Mouse (Mus musculus) forebrain, embryonic 11.5 days (tissue): ENCODE measurements at regions not wholly inside any gene's neighbourhood (a gene's known extent, or its start where the extent isn't known, plus 50 kb on each side); places are given as distances from the start of the nearest gene placed in this dataset.

Experiments
- ATAC-seq: fragments of 200-750 bp; cut with Nextera tagmentation; replicated peaks from 2 replicates; pipeline ENCODE4 v1.8.0; 2017; ENCODE audit warnings: moderate TSS enrichment; ENCODE audit not compliant: low FRiP score
- DNase-seq: peaks from one replicate; pipeline ENCODE4 v3.0.0-alpha.2; 2017; ENCODE audit warnings: low spot score
- H3K27ac ChIP-seq: fragments of 300-500 bp; sonication (generic); 2 replicates; pipeline ENCODE4 v1.5.1; 2014; ENCODE audit warnings: low read depth, low read length
- H3K27me3 ChIP-seq: fragments of 300-500 bp; sonication (generic); 2 replicates; pipeline ENCODE4 v1.6.1; 2014; ENCODE audit warnings: mild to moderate bottlenecking, low read length, mixed read lengths; ENCODE audit not compliant: control insufficient read depth, insufficient read depth
- H3K36me3 ChIP-seq: fragments of 300-500 bp; sonication (generic); 2 replicates; pipeline ENCODE4 v1.6.1; 2014; ENCODE audit warnings: mild to moderate bottlenecking, low read length, moderate library complexity, mixed read lengths; ENCODE audit not compliant: control insufficient read depth, insufficient read depth
- H3K4me1 ChIP-seq: fragments of 300-500 bp; sonication (generic); replicated peaks from 2 replicates; pipeline ENCODE4 v1.6.1; 2014; ENCODE audit warnings: low read length, mixed read lengths; ENCODE audit not compliant: control insufficient read depth, insufficient read depth
- H3K4me2 ChIP-seq: fragments of 300-500 bp; sonication (generic); 2 replicates; pipeline ENCODE4 v1.6.1; 2014; ENCODE audit warnings: low read depth, mild to moderate bottlenecking, low read length, moderate library complexity, mixed read lengths; ENCODE audit not compliant: severe bottlenecking
- H3K4me3 ChIP-seq: fragments of 300-500 bp; sonication (generic); 2 replicates; pipeline ENCODE4 v1.5.1; 2014; ENCODE audit warnings: low read depth, low read length
- H3K9ac ChIP-seq: fragments of 300-500 bp; sonication (generic); 2 replicates; pipeline ENCODE4 v1.6.1; 2014; ENCODE audit warnings: low read length
- H3K9me3 ChIP-seq: fragments of 300-500 bp; sonication (generic); 2 replicates; pipeline ENCODE4 v1.6.1; 2016; ENCODE audit warnings: low read length, mixed read lengths; ENCODE audit not compliant: control insufficient read depth
- WGBS: fragments of 180-500 bp; shearing (Covaris S2); extraction: QIAGEN DNeasy Blood & Tissue Kit; methylation state at CpG from one replicate; pipeline ENCODE4 v1.1.7; 2014; 5-methylcytosine and 5-hydroxymethylcytosine counted together

GRCm38 (mm10) chr5:47185868-47186267 lies 797.1 kb upstream of the Slit2 start:
- Histone ChIP-seq H3K4me1 (no peaks in the 10 kb centered on the region), H3K4me3 (no peak overlapping the region), H3K36me3 (no peaks in the 10 kb centered on the region), H3K9me3 (no peaks in the 10 kb centered on the region), H3K27me3 (no peaks in the 10 kb centered on the region), H3K27ac (no peak overlapping the region), H3K9ac (no peak overlapping the region), H3K4me2 (no peak overlapping the region)
- no peak for DNase-seq
- ATAC-seq: no peak

- Histone ChIP-seq H3K4me3 (no peak overlapping the region), H3K4me1 (no peaks in the 10 kb centered on the region), H3K4me2 (no peak overlapping the region), H3K27ac (no peak overlapping the region), H3K36me3 (no peaks in the 10 kb centered on the region), H3K9me3 (no peaks in the 10 kb centered on the region), H3K9ac (no peak overlapping the region), H3K27me3 (no peaks in the 10 kb centered on the region)
- DNase-seq: no peak
- no peak for ATAC-seq
- WGBS: 74% methylated on average over 3 of the region's 3 CpGs
These were observed 780.6 kb upstream of the Slit2 start for GRCm38 (mm10) chr5:47202164-47202914.

GRCm38 (mm10) chr5:47202915-47203296 lies 780.0 kb upstream of the Slit2 start:
- ATAC-seq: no peak
- WGBS: 84% methylated on average over 1 of the region's 1 CpGs

GRCm38 (mm10) chr5:47210542-47210941 lies 772.4 kb upstream of the Slit2 start:
- H3K9ac ChIP-seq: no peak overlapping the region
- no peaks in the 10 kb centered on the region for H3K9me3 ChIP-seq
- no peak for DNase-seq
- no peak overlapping the region for H3K27ac ChIP-seq
- H3K36me3 ChIP-seq: no peaks in the 10 kb centered on the region
- ATAC-seq: 0 out of 2 replicates have a peak, but pooled peaks have one; percentile 39
- 14% methylated on average over 1 of the region's 1 CpGs for WGBS
- no peak overlapping the region for H3K4me2 ChIP-seq
- H3K4me3 ChIP-seq: no peak overlapping the region
- H3K4me1 ChIP-seq: no peaks in the 10 kb centered on the region
- no peaks in the 10 kb centered on the region for H3K27me3 ChIP-seq

More at GRCm38 (mm10) chr5:47202915-47203296, 780.0 kb upstream of the Slit2 start:
- DNase-seq: no peak
- H3K4me3 ChIP-seq: no peak overlapping the region
- H3K9ac ChIP-seq: no peak overlapping the region
- H3K27ac ChIP-seq: no peak overlapping the region
- no peak overlapping the region for H3K4me2 ChIP-seq
- H3K9me3 ChIP-seq: no peaks in the 10 kb centered on the region
- H3K4me1 ChIP-seq: no peaks in the 10 kb centered on the region
- H3K27me3 ChIP-seq: no peaks in the 10 kb centered on the region
- H3K36me3 ChIP-seq: no peaks in the 10 kb centered on the region

GRCm38 (mm10) chr5:47215421-47215820 lies 767.5 kb upstream of the Slit2 start:
- H3K9ac ChIP-seq: no peak overlapping the region
- no peak for ATAC-seq
- DNase-seq: no peak

GRCm38 (mm10) chr5:47225247-47225646 lies 757.7 kb upstream of the Slit2 start:
- DNase-seq (no peak), ATAC-seq (0 out of 2 replicates have a peak, but pooled peaks have one; percentile 12)
- Histone ChIP-seq H3K4me3 (no peak overlapping the region), H3K36me3 (no peaks in the 10 kb centered on the region), H3K27me3 (no peaks in the 10 kb centered on the region), H3K9me3 (no peaks in the 10 kb centered on the region), H3K4me1 (no peaks in the 10 kb centered on the region), H3K4me2 (no peak overlapping the region), H3K9ac (no peak overlapping the region), H3K27ac (no peak overlapping the region)
- 83% methylated on average over 1 of the region's 1 CpGs for WGBS

More at GRCm38 (mm10) chr5:47215421-47215820, 767.5 kb upstream of the Slit2 start:
- H3K27me3 ChIP-seq: no peaks in the 10 kb centered on the region
- no peaks in the 10 kb centered on the region for H3K9me3 ChIP-seq
- H3K4me3 ChIP-seq: no peak overlapping the region
- no peaks in the 10 kb centered on the region for H3K36me3 ChIP-seq
- no peak overlapping the region for H3K27ac ChIP-seq
- H3K4me1 ChIP-seq: no peaks in the 10 kb centered on the region
- no peak overlapping the region for H3K4me2 ChIP-seq

GRCm38 (mm10) chr5:47236094-47236493 lies 746.8 kb upstream of the Slit2 start:
- 78% methylated on average over 1 of the region's 1 CpGs for WGBS
- no peak for ATAC-seq

GRCm38 (mm10) chr5:47240060-47240459 lies 742.9 kb upstream of the Slit2 start:
- no peaks in the 10 kb centered on the region for H3K27me3 ChIP-seq
- no peak for DNase-seq
- no peak overlapping the region for H3K27ac ChIP-seq
- no peaks in the 10 kb centered on the region for H3K9me3 ChIP-seq
- no peak overlapping the region for H3K4me3 ChIP-seq
- H3K4me2 ChIP-seq: no peak overlapping the region
- no peaks in the 10 kb centered on the region for H3K4me1 ChIP-seq
- ATAC-seq: no peak
- 83% methylated on average over 2 of the region's 2 CpGs for WGBS
- H3K9ac ChIP-seq: no peak overlapping the region
- no peaks in the 10 kb centered on the region for H3K36me3 ChIP-seq

More at GRCm38 (mm10) chr5:47236094-47236493, 746.8 kb upstream of the Slit2 start:
- no peaks in the 10 kb centered on the region for H3K9me3 ChIP-seq
- no peak overlapping the region for H3K27ac ChIP-seq
- no peaks in the 10 kb centered on the region for H3K36me3 ChIP-seq
- no peak overlapping the region for H3K9ac ChIP-seq
- H3K27me3 ChIP-seq: no peaks in the 10 kb centered on the region
- no peak for DNase-seq
- no peaks in the 10 kb centered on the region for H3K4me1 ChIP-seq
- no peak overlapping the region for H3K4me2 ChIP-seq
- H3K4me3 ChIP-seq: no peak overlapping the region

GRCm38 (mm10) chr5:47240586-47240985 lies 742.4 kb upstream of the Slit2 start:
- 84% methylated on average over 7 of the region's 7 CpGs for WGBS
- no peak for DNase-seq
- Histone ChIP-seq H3K4me3 (no peak overlapping the region), H3K36me3 (no peaks in the 10 kb centered on the region), H3K27me3 (no peaks in the 10 kb centered on the region), H3K9me3 (no peaks in the 10 kb centered on the region), H3K4me1 (no peaks in the 10 kb centered on the region), H3K9ac (no peak overlapping the region), H3K4me2 (no peak overlapping the region), H3K27ac (no peak overlapping the region)
- ATAC-seq: no peak
